In the genomic region with DNA sequence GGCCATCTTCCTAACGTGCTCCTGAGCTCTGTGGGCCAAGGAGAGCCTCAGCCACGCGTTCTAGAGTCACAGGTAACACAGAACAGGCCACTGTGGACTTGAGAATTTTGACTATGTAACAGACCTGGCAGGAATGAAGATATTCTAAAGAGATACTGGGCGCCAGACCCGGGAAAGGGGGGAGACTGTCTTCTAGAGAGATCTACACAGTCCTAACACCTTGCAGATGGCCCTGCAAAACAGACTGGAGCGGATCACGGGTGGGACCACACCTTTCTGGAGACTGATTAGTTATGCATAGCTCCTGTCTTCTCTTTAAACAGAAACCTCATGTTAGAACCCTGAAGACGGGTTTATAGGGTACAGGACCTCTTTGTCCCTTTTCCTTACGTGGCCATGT, we compare ENCODE assay signal across 9 mouse cellular contexts.
DNase-seq lines count a peak whose midpoint lies in the region; ATAC-seq lines count a peak whose summit lies in the region.
"Had no signal": no experiment of that assay in that cellular context is flagged by ENCODE, and none has a peak within 500 bp of the region (broad histone marks: within the 10 kb centered on the region; RNA-seq: fewer than 3 reads in every experiment).

No protein-coding gene starts in this region.

- peaks cover 26% of the 10 kb centered on the region for H3K4me1 ChIP-seq in heart, embryonic 15.5 days (replicated peaks)
- peaks cover 50% of the 10 kb centered on the region for H3K4me1 ChIP-seq in embryonic facial prominence, embryonic 10.5 days
- H3K4me1 ChIP-seq in hindbrain, embryonic 15.5 days (replicated peaks), result peaks cover 22% of the 10 kb centered on the region
- H3K4me1 ChIP-seq in midbrain, embryonic 14.5 days (ENCODE audit: control insufficient read depth, insufficient read depth, low read length), result peaks cover 18% of the 10 kb centered on the region

- peak overlapping the region; percentile 36 for H3K4me3 ChIP-seq in heart, embryonic 15.5 days
- peak overlapping the region; percentile 47 for H3K4me3 ChIP-seq in embryonic facial prominence, embryonic 10.5 days
- peak overlapping the region; percentile 24 for H3K4me3 ChIP-seq in hindbrain, embryonic 15.5 days
- peak overlapping the region; percentile 27 for H3K4me3 ChIP-seq in midbrain, embryonic 14.5 days (replicated peaks; ENCODE audit: low read depth, low read length)
- H3K4me3 ChIP-seq: myocyte had no signal

- 0 out of 2 replicates have a peak overlapping the region, but pooled peaks have one; percentile 37 for H3K27ac ChIP-seq in heart, embryonic 15.5 days
- peak overlapping the region; percentile 73 for H3K27ac ChIP-seq in embryonic facial prominence, embryonic 10.5 days (replicated peaks)
- H3K27ac ChIP-seq in hindbrain, embryonic 15.5 days (replicated peaks), result peak overlapping the region; percentile 61
- H3K27ac ChIP-seq in midbrain, embryonic 14.5 days (replicated peaks; ENCODE audit: low read depth, low read length), result peak overlapping the region; percentile 74

- intact Hi-C loops in heart, postnatal 36 days (cut with DNase I), result no loop called here

- ATAC-seq in heart, embryonic 15.5 days (replicated peaks; ENCODE audit: insufficient number of reproducible peaks, insufficient read depth, low FRiP score, low read depth), result no peak
- 0 out of 2 replicates have a peak, but pooled peaks have one; percentile 10 for ATAC-seq in hindbrain, embryonic 15.5 days (ENCODE audit: low FRiP score, low read depth)
- no peak for ATAC-seq in midbrain, embryonic 14.5 days (ENCODE audit: low FRiP score, low TSS enrichment)
- ATAC-seq in megakaryocyte progenitor cell, adult 5-6 weeks (replicated peaks; ENCODE audit: poor library complexity), result no peak; the same call in 1 of the 2 replicates

- WGBS in heart, embryonic 15.5 days, result 51% methylated on average over 9 of the region's 9 CpGs
- WGBS in embryonic facial prominence, embryonic 10.5 days, result 52% methylated on average over 9 of the region's 9 CpGs
- WGBS in hindbrain, embryonic 15.5 days, result 55% methylated on average over 9 of the region's 9 CpGs
- WGBS in midbrain, embryonic 14.5 days, result 58% methylated on average over 9 of the region's 9 CpGs

- peaks cover 6% of the 10 kb centered on the region; the same call in 1 of the 2 replicates for H3K27me3 ChIP-seq in heart, embryonic 15.5 days
- H3K27me3 ChIP-seq in embryonic facial prominence, embryonic 10.5 days (replicated peaks; ENCODE audit: low read depth, poor library complexity, severe bottlenecking), result peaks cover 10% of the 10 kb centered on the region; the same call in 1 of the 2 replicates
- no peaks in the 10 kb centered on the region for H3K27me3 ChIP-seq in hindbrain, embryonic 15.5 days
- H3K27me3 ChIP-seq in midbrain, embryonic 14.5 days (ENCODE audit: control insufficient read depth, insufficient read depth, low read length), result no peaks in the 10 kb centered on the region

- H3K4me2 ChIP-seq in heart, embryonic 15.5 days, result peak overlapping the region; percentile 63
- H3K4me2 ChIP-seq in hindbrain, embryonic 15.5 days, result peak overlapping the region; percentile 56
- H3K4me2 ChIP-seq in midbrain, embryonic 14.5 days (ENCODE audit: low read length), result peak overlapping the region; percentile 60

- DNase-seq in heart, postnatal 36 days, result no peak
- no peak for DNase-seq in embryonic facial prominence, embryonic 10.5 days (ENCODE audit: low spot score)
- no peak for DNase-seq in midbrain, embryonic 14.5 days
- no peak for DNase-seq in right cerebral cortex, postnatal 4 days
- DNase-seq in urinary bladder, postnatal 25 days (ENCODE audit: low spot score), result no peak

- H3K9me3 ChIP-seq in heart, embryonic 15.5 days (replicated peaks), result no peaks in the 10 kb centered on the region
- H3K9me3 ChIP-seq in embryonic facial prominence, embryonic 10.5 days, result no peaks in the 10 kb centered on the region
- H3K9me3 ChIP-seq in hindbrain, embryonic 15.5 days, result no peaks in the 10 kb centered on the region
- no peaks in the 10 kb centered on the region for H3K9me3 ChIP-seq in midbrain, embryonic 14.5 days (ENCODE audit: control insufficient read depth, low read length)

- no peaks in the 10 kb centered on the region for H3K36me3 ChIP-seq in heart, embryonic 15.5 days
- H3K36me3 ChIP-seq in embryonic facial prominence, embryonic 10.5 days (replicated peaks), result no peaks in the 10 kb centered on the region
- no peaks in the 10 kb centered on the region for H3K36me3 ChIP-seq in hindbrain, embryonic 15.5 days
- H3K36me3 ChIP-seq in midbrain, embryonic 14.5 days (ENCODE audit: control insufficient read depth, insufficient read depth, low read length), result no peaks in the 10 kb centered on the region

- no peak overlapping the region for H3K9ac ChIP-seq in heart, embryonic 15.5 days
- H3K9ac ChIP-seq in hindbrain, embryonic 15.5 days, result peak overlapping the region; percentile 25; the same call in 1 of the 2 replicates
- H3K9ac ChIP-seq in midbrain, embryonic 14.5 days (replicated peaks; ENCODE audit: low read length), result peak overlapping the region; percentile 43
